Mouse (Mus musculus) thymus, adult 2 months (tissue): ENCODE results near the gene Efhc2.

Experiments used
- CTCF ChIP-seq: fragments of 200-500 bp; IDR thresholded peaks from 2 replicates; pipeline ENCODE4 v1.5.1; 2012; ENCODE audit warnings: mild to moderate bottlenecking, control low read depth, low read length, moderate library complexity, borderline replicate concordance; ENCODE audit not compliant: control insufficient read depth, poor library complexity, insufficient read depth; ENCODE audit errors: extremely low read depth
- POLR2A ChIP-seq: fragments of 200-500 bp; IDR thresholded peaks from 2 replicates; pipeline ENCODE4 v1.6.1; 2012; ENCODE audit warnings: mild to moderate bottlenecking, low read length, control low read depth, moderate library complexity; ENCODE audit not compliant: control insufficient read depth, poor library complexity, insufficient read depth; ENCODE audit errors: extremely low read depth

DNA sequence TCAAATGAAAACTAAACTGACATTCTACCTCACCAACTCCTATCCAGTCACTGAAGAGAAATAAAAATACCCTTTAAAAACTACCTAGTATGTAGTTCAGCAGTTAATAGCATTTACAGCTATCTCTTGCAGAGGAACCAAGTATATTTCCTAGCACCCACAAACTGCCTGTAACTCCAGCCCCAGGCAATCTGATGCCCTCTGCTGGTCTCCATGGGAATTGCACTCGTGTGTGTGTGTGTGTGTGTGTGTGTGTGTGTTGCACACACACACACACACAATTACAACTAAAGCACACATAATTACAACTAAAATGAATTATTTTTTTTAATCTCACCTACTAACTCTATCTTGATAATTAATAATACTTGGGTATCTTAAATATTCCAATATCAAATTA lies 153.5 kb downstream of the Efhc2 start:
- no peak for TF ChIP-seq POLR2A
- TF ChIP-seq CTCF: no peak
